Mouse (Mus musculus): ENCODE measurements at regions not wholly inside any gene's neighbourhood (a gene's known extent, or its start where the extent isn't known, plus 50 kb on each side); places are given as distances from the start of the nearest gene placed in this dataset.

- intact Hi-C loops (cut with DNase I), result no loop called here
Observed at GRCm38 (mm10) chr6:94413987-94414360, 86.2 kb upstream of the Slc25a26 start.

GRCm38 (mm10) chr6:94413297-94413986 lies 86.7 kb upstream of the Slc25a26 start:
- intact Hi-C loops (cut with DNase I), result no loop called here
- DNase-seq (ENCODE audit: low spot score in 2 of 2), result peak; percentile 23 to 31

More at GRCm38 (mm10) chr6:94413987-94414360, 86.2 kb upstream of the Slc25a26 start:
- no peak for DNase-seq (ENCODE audit: low spot score in 2 of 2)

DNA sequence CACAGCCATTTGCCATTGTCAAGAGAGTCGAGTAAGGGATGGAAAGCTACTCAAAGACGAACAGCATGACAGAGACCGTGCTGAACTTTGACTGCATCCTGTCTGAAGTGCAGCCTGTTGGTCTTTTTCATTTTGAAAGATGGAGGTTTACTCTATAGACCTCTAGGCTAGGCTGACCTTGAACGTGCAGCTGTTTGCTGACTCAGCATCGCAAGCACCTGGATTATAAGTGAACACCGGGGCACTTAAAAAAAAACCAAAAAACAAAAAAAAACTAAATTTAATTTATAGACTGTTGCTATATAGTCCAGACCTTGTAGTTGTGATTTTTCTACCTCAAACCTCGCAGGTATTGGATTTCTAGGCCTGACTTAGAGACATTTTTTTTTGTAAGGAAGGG lies 87.8 kb upstream of the Slc25a26 start:
- intact Hi-C loops (cut with DNase I), result no loop called here
- DNase-seq (ENCODE audit: low spot score in 2 of 2), result no peak

DNA sequence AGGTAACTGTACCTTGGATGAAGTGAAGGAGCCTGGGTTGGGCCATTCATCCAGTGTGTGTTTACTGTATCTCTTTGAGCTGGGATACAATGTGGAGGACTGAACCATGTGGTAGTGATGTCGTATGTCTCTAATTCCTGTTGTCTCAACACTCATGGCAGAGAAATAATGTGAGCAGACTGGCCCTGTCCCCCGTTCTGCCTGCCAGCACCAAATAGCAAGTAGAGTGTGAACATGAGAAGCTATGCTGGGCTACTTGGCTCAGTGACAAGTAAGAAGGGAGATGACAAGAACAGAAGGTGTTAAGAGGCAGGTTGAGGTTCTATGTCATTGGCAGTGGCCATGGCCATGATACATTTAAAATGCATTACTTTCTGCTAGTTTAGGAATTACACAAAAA lies 89.7 kb upstream of the Slc25a26 start:
- intact Hi-C loops (cut with DNase I), result no loop called here
- no peak for DNase-seq (ENCODE audit: low spot score in 2 of 2)

DNA sequence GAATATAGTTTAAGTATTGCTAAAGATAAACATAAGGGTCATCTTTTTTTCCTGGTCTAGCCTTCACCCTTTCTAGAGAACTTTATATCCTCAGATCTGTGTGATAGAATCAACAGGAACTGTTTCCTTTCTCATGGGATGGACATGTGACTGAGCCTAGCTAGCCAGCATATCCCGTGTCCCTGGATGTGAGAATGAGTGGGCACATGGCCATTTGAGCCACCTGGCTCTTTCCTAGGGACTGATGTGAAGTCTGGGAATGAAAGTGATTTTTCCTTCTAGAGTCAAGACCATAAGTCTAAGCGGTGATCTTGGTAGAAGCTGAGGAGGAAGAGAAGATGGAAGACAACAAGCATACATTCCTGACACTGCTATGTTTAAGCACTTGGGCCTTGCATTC lies 91.1 kb upstream of the Slc25a26 start:
- DNase-seq (ENCODE audit: low spot score in 2 of 2), result no peak

GRCm38 (mm10) chr6:94407751-94408150 lies 92.4 kb upstream of the Slc25a26 start:
- intact Hi-C loops (cut with DNase I), result no loop called here
- DNase-seq (ENCODE audit: low spot score in 2 of 2), result no peak

More for the DNA sequence above, 91.1 kb upstream of the Slc25a26 start:
- intact Hi-C loops (cut with DNase I), result no loop called here

DNA sequence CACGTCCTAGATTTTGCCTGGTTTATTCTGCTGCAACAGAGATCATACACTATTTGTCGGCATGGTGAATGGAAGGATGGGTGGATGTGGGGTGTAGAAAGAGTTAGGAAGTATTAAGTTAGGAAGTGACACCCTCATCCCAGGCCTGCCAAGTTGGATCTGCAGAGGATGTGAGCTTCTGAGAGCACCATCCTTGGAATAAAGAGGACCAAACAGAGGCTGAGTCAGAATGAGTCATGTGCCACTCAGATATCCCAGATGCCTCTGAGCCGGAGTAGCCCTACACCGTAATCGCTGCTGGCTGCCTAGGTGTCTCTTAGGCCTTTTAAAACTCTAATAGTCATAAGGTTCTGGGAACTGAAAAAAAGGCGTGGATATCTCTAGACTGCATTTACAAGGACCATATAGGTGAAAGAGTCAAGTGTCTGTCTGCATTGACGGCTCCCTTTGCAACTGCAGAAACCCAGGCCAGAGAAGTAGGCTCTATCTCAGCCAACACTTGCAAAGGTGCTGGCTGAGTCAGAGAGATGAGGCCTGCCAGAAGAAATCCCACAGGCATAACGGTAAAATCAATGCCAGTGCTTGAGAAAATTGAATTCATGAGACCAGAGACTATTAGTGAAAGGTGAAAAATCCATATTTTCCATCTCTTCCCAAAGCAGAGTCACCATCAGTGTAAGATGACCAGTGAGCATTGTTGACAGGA lies 94.6 kb upstream of the Slc25a26 start:
- intact Hi-C loops (cut with DNase I), result no loop called here

DNA sequence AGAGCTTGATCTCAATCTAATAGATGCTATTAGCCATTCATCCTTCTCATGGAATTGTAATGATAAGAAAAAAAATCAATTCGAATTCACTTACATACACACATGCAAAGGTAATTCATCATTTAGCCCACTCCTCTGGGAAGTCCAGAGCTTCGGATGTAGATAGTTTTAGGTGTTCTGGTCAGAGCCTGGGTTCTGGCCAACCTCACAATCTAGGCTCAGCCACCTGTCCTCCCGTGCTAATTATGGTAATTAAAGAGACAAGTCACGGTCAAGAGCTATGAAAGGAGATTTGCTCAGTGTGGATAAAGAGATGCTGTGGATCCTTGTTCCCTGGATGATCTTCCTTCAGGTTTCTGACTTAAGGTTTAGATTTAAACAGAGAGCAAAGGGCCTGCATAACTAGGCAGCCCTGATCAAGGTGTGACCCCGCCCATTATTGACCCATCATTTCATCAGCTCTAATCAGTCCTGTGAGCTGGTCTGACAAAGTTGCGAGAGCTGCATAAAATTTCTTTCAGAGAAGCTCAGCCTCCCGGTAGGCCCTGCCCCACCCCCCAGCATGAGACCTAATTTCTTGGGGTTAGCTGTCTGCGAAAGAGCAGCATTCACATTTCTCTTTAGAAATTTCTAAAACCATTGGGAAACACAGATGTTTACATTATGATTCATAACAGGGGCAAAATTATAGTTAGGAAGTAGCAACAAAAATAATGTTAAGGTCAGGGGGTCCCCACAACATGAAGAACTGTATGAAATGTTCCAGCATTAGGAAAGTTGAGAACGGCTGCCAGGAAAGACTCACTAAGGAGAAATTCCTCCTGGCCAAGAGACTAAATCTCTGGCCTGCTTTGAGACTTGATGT lies 98.3 kb upstream of the Slc25a26 start:
- no peak for DNase-seq (ENCODE audit: low spot score in 2 of 2)
- intact Hi-C loops (cut with DNase I), result loop anchor here (5.0 kb wide), 1 partner anchor 320 kb away; no protein-coding TSS in a partner anchor

More for the DNA sequence above, 94.6 kb upstream of the Slc25a26 start:
- DNase-seq (ENCODE audit: low spot score in 2 of 2), result peak; percentile 51 to 53

DNA sequence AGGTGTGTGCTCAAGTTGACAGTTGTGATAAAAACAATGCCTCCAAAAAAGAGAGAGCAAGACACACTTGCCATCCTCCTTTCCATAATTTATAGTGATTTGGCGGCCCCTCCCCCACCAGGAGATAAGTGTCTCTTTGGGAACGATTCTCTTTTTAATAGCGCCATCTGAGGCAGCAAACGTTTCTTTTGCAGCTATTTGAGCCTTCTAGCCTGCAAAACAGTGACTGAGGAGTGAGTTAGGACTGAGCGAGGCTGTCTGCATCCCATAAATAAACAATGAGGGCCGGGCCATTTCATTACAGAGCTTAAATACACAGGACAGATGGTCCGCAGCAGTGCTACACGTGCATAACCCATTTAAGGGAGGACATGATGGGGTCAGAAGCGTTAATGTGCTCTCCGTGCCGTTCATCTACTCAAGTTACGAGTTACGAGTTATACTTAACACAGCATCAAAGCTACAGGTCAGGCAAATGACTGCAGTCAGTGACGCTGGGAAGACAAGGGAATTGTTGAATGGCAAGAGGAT lies 99.0 kb upstream of the Slc25a26 start:
- DNase-seq (ENCODE audit: low spot score in 2 of 2), result peak in 1 of 2 experiments; percentile 7
- intact Hi-C loops (cut with DNase I), result loop anchor here (5.0 kb wide), 1 partner anchor 319 kb away; no protein-coding TSS in a partner anchor

- DNase-seq (ENCODE audit: low spot score in 2 of 2), result peak; percentile 6 to 14
- intact Hi-C loops (cut with DNase I), result loop anchor here (5.0 kb wide), 1 partner anchor 318 kb away; no protein-coding TSS in a partner anchor
Observed at GRCm38 (mm10) chr6:94400471-94401051, 99.6 kb upstream of the Slc25a26 start.

DNA sequence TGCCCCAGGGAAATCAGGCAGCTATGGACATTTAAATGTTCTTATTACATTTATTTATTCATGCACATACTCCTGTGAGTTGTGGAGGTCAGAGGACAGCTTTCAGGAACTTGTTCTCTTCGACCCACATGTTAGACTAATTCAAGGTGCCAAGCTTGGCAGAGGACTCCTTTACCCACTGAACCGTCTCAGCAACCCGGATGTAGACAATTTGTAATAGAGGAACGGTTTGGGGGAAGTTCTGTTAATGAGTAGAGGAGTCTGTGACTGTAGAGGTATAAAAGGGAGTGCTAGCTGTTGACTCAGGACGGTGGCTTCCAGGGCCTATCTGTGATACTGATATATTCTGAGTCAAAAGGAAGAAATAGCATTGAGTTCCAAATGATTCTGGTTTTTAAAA lies 107.4 kb upstream of the Magi1 start:
- intact Hi-C loops (cut with DNase I), result no loop called here
- DNase-seq (ENCODE audit: low spot score in 2 of 2), result no peak

DNA sequence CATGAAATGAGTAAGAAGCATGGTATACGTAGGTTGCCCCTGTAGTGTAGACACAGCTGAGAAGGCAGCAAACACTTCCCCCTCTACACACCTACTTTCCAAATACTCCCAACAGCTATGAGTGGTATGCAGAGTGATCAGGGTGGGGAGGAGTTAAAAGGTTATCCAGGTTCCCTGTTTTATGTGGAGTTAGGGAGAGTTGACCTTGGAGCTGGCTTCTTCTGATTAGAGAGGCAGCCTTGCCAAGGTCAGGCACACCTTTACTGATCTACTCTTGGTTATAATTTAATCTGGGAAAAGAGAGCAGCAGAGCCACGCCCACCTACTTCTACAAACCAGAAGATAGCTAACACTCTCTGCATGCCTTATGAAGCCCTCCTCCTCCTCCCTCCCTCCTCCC lies 106.7 kb upstream of the Magi1 start:
- no peak for DNase-seq (ENCODE audit: low spot score in 2 of 2)
- intact Hi-C loops (cut with DNase I), result no loop called here

DNA sequence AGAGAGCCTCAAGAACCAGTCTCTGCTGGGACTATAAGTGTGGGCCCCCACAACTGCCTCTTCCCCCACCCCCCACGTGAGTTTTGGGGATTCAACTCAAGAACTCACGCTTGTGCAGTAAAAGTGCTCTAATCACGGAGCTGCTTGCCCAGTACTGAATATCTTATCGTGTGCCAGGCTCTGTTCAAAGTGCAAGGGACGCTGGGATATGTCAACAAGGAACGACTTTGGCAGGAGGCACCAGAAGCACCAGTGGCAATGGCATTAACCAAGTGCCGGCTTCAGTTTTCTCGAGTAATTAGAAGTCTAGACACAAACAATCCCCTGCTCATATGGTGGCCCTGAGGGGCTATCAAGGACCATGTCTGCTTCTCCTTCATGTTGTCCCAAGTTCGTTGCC lies 106.0 kb upstream of the Magi1 start:
- intact Hi-C loops (cut with DNase I), result no loop called here
- no peak for DNase-seq (ENCODE audit: low spot score in 2 of 2)

GRCm38 (mm10) chr6:94387648-94388047 lies 103.9 kb upstream of the Magi1 start:
- DNase-seq (ENCODE audit: low spot score in 2 of 2), result no peak
- intact Hi-C loops (cut with DNase I), result no loop called here

DNA sequence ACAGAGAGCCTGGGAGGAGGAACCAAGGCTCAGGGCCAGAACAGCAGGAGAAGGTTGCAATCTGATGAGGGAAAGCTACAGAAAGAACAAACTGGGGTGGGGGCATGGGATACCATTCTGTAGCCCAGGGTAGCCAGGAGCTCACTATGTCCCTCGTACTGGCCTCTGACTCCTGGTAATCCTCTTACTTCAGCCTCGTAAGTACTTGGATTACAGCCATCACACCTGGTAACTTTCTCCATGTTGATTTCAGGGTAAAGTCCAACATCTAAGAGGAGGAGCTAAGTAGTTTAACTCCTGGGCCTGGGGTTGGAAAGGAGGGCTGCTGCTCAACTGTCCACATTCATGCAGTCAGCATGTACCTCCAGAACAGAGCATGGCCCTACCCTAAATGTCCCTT lies 101.8 kb upstream of the Magi1 start:
- intact Hi-C loops (cut with DNase I), result no loop called here
- DNase-seq (ENCODE audit: low spot score in 2 of 2), result no peak

GRCm38 (mm10) chr6:94369991-94370390 lies 86.3 kb upstream of the Magi1 start:
- intact Hi-C loops (cut with DNase I), result no loop called here
- no peak for DNase-seq (ENCODE audit: low spot score in 2 of 2)

DNA sequence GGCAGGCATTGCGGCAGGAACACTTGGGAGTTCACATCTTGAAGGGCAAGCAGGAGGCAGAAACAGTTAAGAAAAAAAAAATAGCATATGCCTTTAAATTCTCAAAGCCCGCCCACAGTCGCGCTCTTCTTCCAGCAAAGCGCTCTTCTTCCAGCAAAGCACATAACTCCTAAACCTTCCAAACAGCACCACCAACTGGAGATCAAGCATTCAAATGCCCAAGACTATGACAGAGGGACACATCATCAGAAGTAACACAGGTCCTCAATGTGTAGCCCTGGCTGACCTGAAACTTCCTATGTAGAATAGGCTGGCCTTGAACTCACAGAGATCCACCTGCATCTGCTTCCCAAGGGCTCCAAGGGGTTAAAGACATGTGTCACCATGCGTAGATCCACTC lies 80.2 kb upstream of the Magi1 start:
- peak in 1 of 2 experiments; percentile 11 for DNase-seq (ENCODE audit: low spot score in 2 of 2)
- intact Hi-C loops (cut with DNase I), result no loop called here

DNA sequence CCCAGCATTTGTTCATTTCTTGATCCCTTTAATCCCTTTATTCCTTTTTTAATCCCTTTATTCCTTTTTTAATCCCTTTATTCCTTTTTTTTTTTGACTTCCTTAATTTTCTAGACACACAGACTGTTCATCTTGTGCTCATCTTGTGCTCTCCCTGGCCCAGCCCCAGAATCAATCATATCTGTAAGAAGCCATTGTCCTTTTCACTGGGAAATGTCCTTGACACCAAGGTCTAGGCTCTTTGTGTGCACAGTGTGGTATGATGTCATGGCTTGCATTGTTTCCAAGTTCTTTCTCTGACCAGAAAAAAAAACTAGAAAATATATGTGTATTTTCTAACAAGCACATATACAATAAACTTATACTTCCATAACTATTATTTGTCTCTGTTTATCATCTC lies 78.9 kb upstream of the Magi1 start:
- DNase-seq (ENCODE audit: low spot score in 2 of 2), result no peak
- intact Hi-C loops (cut with DNase I), result no loop called here

DNA sequence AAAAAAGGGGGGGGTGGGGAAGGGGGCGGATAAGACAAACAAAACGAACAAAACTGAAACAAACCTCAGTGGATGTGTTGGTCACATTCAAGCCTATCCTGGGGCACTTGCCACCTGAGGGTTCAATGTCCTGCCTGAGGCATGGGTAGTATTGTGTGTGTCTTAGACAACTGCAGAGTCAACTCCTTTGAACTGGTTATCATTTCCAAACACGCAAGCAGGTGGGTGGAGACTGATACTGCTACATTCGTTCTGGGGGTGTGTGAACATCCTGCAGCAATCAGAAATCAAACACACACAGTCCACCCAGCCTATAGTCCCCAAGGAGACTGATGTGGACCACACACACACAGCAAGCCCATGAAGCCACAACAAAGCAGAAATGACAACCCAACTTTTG lies 73.9 kb upstream of the Magi1 start:
- intact Hi-C loops (cut with DNase I), result no loop called here
- no peak for DNase-seq (ENCODE audit: low spot score in 2 of 2)
